Mouse (Mus musculus) adrenal gland, postnatal 25 days (tissue): ENCODE results near the gene Olfr578. TPM values are rescaled to one million over a fixed set of nuclear protein-coding genes. Genes with fewer than 3 reads are reported as not detected.

Source experiments
- DNase-seq: peaks from one replicate; pipeline ENCODE4 v3.0.0; 2021; ENCODE audit warnings: mixed read lengths
- long read RNA-seq: library from polyadenylated mRNA; stranded (forward); transcript quantifications from one replicate; pipeline ENCODE4 v2.0.0, GENCODE M21; 2021
- total RNA-seq: library from RNA; stranded (reverse); gene quantifications from 2 replicates; pipeline ENCODE4 v1.2.3, GENCODE M21; 2021

Olfr578 gene
- total RNA-seq: not detected in 2 replicates
- long read RNA-seq: 0 reads

DNA sequence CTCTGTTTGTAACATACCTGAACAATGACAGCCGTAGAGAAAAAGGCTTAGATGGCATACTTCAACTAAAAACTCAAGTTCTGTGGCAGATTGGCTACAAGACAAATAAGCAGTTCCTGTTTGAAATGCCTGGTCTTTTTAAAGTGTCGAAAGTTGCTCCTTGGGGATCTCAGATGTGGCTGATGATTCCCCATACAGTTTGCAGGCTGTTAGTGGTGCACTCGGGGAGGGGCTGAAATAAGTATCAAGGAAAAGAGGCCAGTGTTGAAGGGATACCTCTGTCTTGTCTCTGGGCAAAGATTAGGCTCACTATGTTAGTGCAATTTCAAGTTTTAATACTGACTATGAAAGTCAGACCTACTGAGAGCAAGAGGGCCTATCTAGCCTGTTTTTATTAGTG is at the start of gene Olfr578:
Olfr578 (minus strand) TSS at position 101 of the 400 bp plus-strand sequence.
- DNase-seq: no peak

DNA sequence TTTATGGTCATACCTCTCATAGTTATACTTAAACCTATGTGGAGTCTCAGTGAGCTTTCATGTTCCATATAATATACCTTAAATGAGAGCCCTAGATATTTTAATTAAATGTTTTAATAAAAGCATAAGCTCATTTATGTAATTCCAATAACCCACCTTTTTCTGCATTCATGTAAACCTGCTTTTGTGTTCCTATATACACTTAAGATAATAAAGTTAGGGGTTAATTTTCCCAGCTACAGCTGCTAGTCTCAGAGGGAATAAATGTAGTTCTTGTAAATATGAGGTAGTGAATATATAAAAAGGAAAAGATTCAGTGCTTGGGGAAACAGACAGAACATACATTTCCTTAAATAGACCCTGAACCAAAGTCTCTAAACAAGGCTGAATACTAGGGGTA is 48.6 kb upstream of the Olfr578 start, which contains the start of gene Olfr582:
Olfr582 (plus strand) TSS at position 301 of the 400 bp plus-strand sequence.
- DNase-seq: no peak

DNA sequence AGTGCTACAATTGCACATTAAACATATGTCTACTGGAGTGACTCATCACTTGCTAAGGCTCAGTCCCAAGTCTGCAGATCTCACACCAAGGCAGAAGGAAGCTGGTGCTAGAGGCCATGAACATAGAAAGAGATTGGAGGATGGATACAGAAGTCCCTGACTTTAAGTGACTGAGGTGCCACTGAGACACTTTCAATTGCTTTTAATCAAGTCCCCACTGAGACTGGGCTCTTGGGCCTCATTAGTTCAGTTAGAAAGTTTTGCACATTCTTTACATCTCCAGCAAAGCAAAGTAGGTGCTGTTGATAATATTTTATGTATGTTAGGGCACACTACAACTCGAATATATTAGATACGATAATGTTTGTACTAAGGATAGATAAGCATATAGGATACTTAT is 13.3 kb downstream of the Olfr578 start, which contains the start of gene Olfr577:
Olfr577 (minus strand) TSS at position 101 of the 400 bp plus-strand sequence.
- DNase-seq: no peak

DNA sequence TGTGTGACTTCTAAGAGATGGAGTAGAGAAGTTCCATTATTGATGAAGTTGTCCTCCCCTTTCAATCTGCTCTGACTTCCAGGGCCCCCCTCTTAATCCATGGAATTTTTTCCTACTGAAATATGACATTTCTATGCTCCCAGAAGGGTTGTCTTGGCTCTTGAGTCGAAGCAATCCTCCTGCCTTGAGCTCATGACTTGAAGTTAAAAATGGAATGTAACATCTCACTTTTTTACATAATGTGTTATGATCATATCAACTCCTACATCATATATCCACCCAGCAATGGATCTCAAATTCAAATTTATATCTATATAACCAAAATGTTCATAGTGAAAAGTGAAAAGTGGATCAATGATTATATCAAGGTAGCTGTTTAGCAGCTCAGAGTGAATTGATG is 14.7 kb downstream of the Olfr578 start:
- DNase-seq: no peak

DNA sequence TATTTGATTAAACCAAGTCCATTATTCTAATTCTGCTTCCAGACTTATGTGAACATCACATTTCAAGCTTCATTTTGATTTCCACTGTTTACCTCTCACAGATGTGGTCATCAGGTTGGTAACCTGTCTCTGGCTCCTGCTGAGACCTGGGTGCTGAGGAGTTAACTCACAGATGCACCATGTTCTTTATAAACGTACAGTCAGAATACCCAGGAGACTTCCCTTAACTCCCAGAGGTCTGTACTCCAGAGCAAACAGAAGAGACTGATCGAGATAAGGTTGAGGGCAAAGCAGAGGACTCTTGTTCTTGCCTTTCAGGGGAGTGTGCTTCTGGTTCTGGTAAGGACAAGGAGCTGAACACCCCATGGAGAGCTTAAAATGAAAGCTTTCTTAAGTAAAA is 26.8 kb downstream of the Olfr578 start, which contains the start of gene Olfr576:
Olfr576 (plus strand) TSS at position 301 of the 400 bp plus-strand sequence.
- DNase-seq: no peak

DNA sequence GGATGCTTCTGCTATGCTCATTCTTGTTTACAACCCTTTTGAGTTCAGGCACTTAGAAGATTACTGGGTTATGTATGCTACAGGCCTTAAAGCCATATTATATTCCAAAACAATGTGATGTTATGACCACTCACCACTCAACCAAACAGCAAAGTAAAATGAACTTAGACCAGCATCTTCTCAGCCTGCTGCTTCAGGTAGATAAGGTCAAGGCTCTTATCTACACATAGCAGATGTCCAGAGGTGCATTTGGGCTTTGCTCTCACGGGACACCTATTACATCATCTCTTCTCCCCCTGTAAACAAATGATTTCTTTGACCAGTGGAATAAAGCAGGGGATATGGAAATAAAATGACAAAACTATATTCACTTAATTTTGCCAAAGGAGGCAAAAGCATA is 30.5 kb downstream of the Olfr578 start, which contains the start of gene Olfr575:
Olfr575 (minus strand) TSS at position 183 of the 400 bp plus-strand sequence.
- no peak for DNase-seq

DNA sequence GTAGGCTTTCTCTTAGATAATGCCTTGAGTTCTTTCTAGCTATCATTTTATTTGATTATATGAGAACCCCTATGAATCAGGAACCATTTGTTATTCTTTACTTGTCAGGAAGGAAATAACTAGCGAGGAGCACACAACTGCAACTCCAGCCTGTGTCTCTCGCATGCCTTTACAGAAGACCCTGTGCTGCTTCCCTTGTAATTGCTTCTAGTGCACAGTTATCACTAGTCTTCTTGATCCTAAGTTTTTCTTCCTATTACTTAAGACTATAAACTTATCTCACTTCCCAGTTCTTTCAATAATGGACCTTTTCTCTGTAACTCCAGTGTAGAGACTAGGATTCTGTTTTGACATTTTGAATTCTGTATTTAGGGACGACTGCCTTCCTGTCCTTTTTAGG is 31.0 kb downstream of the Olfr578 start:
- no peak for DNase-seq

DNA sequence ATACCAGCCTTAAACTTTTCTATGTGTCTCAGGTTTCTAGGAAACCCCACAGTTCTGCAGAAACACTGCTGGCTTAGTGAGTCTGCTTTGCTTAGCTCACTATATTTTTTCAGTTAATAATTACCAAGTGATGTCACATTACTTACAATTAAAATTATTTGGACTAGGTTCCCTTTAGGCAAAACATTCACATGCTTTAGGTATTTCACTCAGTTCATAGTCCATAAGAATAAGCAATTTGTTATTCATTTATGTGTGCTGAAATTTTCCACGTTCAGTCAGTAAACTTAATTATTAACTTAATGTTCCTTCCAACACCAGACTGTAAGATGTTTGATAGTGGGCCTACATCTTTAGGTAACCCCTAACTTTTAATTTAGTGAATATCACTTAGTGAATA is 38.4 kb downstream of the Olfr578 start:
- no peak for DNase-seq

DNA sequence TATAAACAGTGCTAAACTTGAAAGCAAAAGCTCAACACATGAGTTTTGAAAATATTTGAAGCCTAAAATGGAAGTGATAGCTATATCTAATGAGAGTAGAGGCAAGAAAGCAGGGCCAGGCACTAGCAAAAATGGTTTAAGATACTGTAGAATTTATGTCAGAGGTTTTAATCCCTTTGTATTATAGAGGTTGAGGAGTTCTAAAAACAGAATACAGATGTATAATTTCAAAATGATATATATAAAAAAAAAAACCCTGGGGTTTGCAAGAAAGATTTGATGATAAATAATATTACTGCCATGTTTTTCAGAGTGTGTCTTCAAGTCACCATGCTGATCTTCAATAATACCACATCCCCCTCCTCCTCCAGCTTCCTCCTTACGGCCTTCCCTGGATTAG is 41.0 kb downstream of the Olfr578 start, which contains the start of gene Olfr574:
Olfr574 (plus strand) TSS at position 301 of the 400 bp plus-strand sequence.
- DNase-seq: no peak

DNA sequence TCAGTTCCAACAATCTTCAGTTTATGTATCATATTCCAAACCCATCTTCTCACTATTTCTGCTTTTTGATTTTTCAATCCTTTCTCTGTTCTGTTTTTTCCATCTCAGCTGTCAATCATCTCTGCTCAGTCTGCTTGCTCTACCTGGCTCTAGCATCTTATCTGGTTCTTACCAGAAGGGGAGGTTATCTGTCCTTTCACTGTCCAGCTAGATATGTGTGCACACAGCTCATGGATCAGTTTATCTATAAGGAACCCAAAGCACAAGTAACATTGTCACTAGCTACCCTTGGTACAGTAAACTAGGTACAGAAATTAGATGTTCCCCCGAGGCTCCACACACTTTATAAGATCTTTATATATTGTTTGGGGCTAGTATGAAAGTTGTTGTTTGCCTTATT is 45.7 kb downstream of the Olfr578 start:
- DNase-seq: no peak

DNA sequence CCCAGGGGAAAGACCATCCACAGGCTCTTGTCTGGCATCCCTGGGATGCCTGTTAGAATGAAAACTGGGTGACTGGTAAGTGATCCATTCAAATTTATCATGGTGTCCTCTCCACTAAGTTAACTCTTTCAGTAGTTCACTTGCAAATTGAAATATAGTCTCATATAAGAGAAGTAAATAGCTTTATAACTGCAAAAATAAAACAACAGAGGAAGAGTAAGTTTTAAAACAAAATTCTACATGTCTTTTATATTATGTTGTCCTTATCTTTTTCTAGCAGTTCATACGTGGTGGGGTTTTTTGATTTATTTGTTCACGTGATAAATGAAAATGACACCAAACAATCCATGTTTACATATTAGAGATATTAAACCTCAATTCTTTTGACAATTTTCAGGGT is 46.6 kb downstream of the Olfr578 start, which contains the start of gene Olfr573-ps1:
Olfr573-ps1 (minus strand) TSS at position 101 of the 400 bp plus-strand sequence.
- no peak for DNase-seq

Other genes starting within 250 kb of the Olfr578 start
- gene Olfr560, start 230.0 kb downstream of the Olfr578 start, total RNA-seq: not detected in 2 replicates
- 0.24 and 0.43 TPM in 2 replicates for gene Olfr78, start 229.9 kb downstream of the Olfr578 start, total RNA-seq
- not detected in 2 replicates for gene Olfr561, start 218.1 kb downstream of the Olfr578 start, total RNA-seq
- gene Olfr564, start 185.8 kb downstream of the Olfr578 start, total RNA-seq: not detected in 2 replicates
- not detected in 2 replicates for gene Olfr566, start 130.6 kb downstream of the Olfr578 start, total RNA-seq
- gene Olfr568, start 112.2 kb downstream of the Olfr578 start, total RNA-seq: not detected in 2 replicates
- not detected in 2 replicates for gene Olfr569, start 98.4 kb downstream of the Olfr578 start, total RNA-seq
- gene Olfr570, start 94.7 kb downstream of the Olfr578 start, total RNA-seq: not detected in 2 replicates
- not detected in 2 replicates for gene Olfr571, start 71.8 kb downstream of the Olfr578 start, total RNA-seq
- gene Olfr572, start 64.9 kb downstream of the Olfr578 start, total RNA-seq: not detected in 2 replicates
- not detected in 2 replicates for gene Olfr573-ps1, start 46.7 kb downstream of the Olfr578 start, total RNA-seq
- gene Olfr574, start 40.9 kb downstream of the Olfr578 start, total RNA-seq: not detected in 2 replicates
- not detected in 2 replicates for gene Olfr575, start 30.5 kb downstream of the Olfr578 start, total RNA-seq
- not detected in 2 replicates for gene Olfr576, start 26.7 kb downstream of the Olfr578 start, total RNA-seq
- not detected in 2 replicates for gene Olfr577, start 13.4 kb downstream of the Olfr578 start, total RNA-seq
- not detected in 2 replicates for gene Olfr582, start 48.7 kb upstream of the Olfr578 start, total RNA-seq
- gene Olfr583, start 62.0 kb upstream of the Olfr578 start, total RNA-seq: not detected in 2 replicates
- gene Olfr584, start 92.6 kb upstream of the Olfr578 start, total RNA-seq: not detected in 2 replicates
- not detected in 2 replicates for gene Olfr585, start 108.4 kb upstream of the Olfr578 start, total RNA-seq
- gene Olfr586, start 136.3 kb upstream of the Olfr578 start, total RNA-seq: not detected in 2 replicates
- gene Olfr588-ps1, start 151.6 kb upstream of the Olfr578 start, total RNA-seq: not detected in 2 replicates
- not detected in 2 replicates for gene Olfr589, start 167.0 kb upstream of the Olfr578 start, total RNA-seq
- not detected in 2 replicates for gene Olfr591, start 189.0 kb upstream of the Olfr578 start, total RNA-seq
- not detected in 2 replicates for gene Olfr592, start 195.5 kb upstream of the Olfr578 start, total RNA-seq
- gene Olfr593, start 222.5 kb upstream of the Olfr578 start, total RNA-seq: not detected in 2 replicates
- not detected in 2 replicates for gene Olfr594, start 227.7 kb upstream of the Olfr578 start, total RNA-seq